Mouse (Mus musculus): Measurements from ENCODE around the gene Rtf2.

Gene Rtf2

GRCm38 (mm10) chr2:172483766-172484413, 43.5 kb downstream of the Rtf2 start:
- DNase-seq (ENCODE audit: low spot score in 2 of 2) = no peak

GRCm38 (mm10) chr2:172484696-172485370, 44.5 kb downstream of the Rtf2 start:
- DNase-seq (ENCODE audit: low spot score in 2 of 2) = no peak

GRCm38 (mm10) chr2:172496736-172497345, 56.5 kb downstream of the Rtf2 start:
- DNase-seq (ENCODE audit: low spot score in 2 of 2) = no peak

- peak in 1 of 2 experiments; percentile 5 for DNase-seq (ENCODE audit: low spot score in 2 of 2)
Observed at GRCm38 (mm10) chr2:172498823-172499222, 58.5 kb downstream of the Rtf2 start.

GRCm38 (mm10) chr2:172500752-172501316, 60.5 kb downstream of the Rtf2 start:
- no peak for DNase-seq (ENCODE audit: low spot score in 2 of 2)

GRCm38 (mm10) chr2:172501341-172501740, 61.0 kb downstream of the Rtf2 start:
- DNase-seq (ENCODE audit: low spot score in 2 of 2) = peak; percentile 6 to 17

GRCm38 (mm10) chr2:172502168-172502567, 61.8 kb downstream of the Rtf2 start:
- no peak for DNase-seq (ENCODE audit: low spot score in 2 of 2)

GRCm38 (mm10) chr2:172506121-172506520, 65.8 kb downstream of the Rtf2 start:
- DNase-seq (ENCODE audit: low spot score in 2 of 2) = no peak

GRCm38 (mm10) chr2:172510056-172510712, 69.8 kb downstream of the Rtf2 start:
- no peak for DNase-seq (ENCODE audit: low spot score in 2 of 2)

GRCm38 (mm10) chr2:172510899-172511298, 70.5 kb downstream of the Rtf2 start:
- no peak for DNase-seq (ENCODE audit: low spot score in 2 of 2)

GRCm38 (mm10) chr2:172516407-172516992, 76.1 kb downstream of the Rtf2 start:
- no peak for DNase-seq (ENCODE audit: low spot score in 2 of 2)
